Mouse (Mus musculus): ENCODE data around the gene Gpr137c. TPM values are rescaled to one million over a fixed set of nuclear protein-coding genes. Genes with fewer than 3 reads are reported as not detected.

Gene Gpr137c
- polyA plus RNA-seq, 1 experiment from 2014 or later, result 6.7 TPM

DNA sequence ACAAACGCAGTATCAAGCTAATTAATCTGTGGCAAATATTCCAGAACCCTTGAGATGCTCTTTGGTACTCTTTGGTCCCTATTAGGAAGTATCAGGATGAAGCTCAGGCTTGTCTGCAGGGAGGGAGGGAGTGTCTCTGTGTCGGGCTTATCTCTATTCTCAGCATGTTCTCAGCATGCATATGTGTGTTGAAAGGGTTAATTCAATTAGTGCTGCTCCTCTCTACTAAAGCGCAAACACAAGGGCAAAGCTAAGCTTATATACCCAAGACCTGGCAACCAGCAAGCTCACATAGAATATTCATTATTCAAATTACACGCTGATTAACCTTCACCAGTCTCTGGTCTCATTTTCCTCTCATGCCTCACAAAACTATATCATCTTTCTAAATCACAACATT is 84.4 kb downstream of the Gpr137c start:
- WGBS, result 54% methylated on average over 4 of the region's 4 CpGs
- Histone ChIP-seq H3K27ac (replicated peaks in 1 of 2; ENCODE audit: control insufficient read depth in 1 of 2, insufficient read depth in 1 of 2, low read depth in 2 of 2, low read length in 2 of 2) (no peak overlapping the region), H3K4me1 (ENCODE audit: control insufficient read depth in 2 of 2, insufficient read depth in 2 of 2, low read length in 2 of 2) (no peaks in the 10 kb centered on the region), H3K9me3 (ENCODE audit: control insufficient read depth, low read length) (no peaks in the 10 kb centered on the region), H3K4me3 (ENCODE audit: control insufficient read depth in 1 of 2, insufficient read depth in 1 of 2, low read depth in 1 of 2, low read length in 2 of 2) (no peak overlapping the region), H3K9ac (ENCODE audit: low read length) (no peak overlapping the region), H3K27me3 (ENCODE audit: control insufficient read depth, insufficient read depth, low read length) (no peaks in the 10 kb centered on the region), H3K36me3 (ENCODE audit: control insufficient read depth, insufficient read depth, low read length) (peaks cover 66% of the 10 kb centered on the region), H3K4me2 (ENCODE audit: low read length) (no peak overlapping the region)
- ATAC-seq (ENCODE audit: insufficient number of reproducible peaks, insufficient read depth, low FRiP score, low read depth), result no peak

DNA sequence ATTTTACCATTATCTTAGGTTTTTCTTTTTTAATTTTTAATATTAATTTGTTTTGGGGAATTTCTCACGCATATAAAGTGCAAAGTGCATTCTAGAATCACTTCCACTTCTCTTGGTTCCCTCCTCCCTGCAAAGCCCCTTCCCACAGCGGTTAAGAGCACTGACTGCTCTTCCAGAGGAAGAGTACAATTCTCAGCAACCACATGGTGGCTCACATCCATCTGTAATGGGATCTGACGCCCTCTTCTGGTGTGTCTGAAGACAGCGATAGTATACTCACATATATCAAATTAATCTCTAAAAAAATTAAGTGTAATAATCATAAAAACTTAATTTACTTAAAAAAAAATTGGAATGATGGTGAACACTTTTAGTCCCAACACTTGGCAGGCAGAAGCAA is 84.9 kb downstream of the Gpr137c start:
- 67% methylated on average over 4 of the region's 4 CpGs for WGBS
- Histone ChIP-seq H3K9me3 (ENCODE audit: control insufficient read depth, low read length) (no peaks in the 10 kb centered on the region), H3K27me3 (ENCODE audit: control insufficient read depth, insufficient read depth, low read length) (no peaks in the 10 kb centered on the region), H3K36me3 (ENCODE audit: control insufficient read depth, insufficient read depth, low read length) (peaks cover 61% of the 10 kb centered on the region), H3K4me1 (ENCODE audit: control insufficient read depth in 2 of 2, insufficient read depth in 2 of 2, low read length in 2 of 2) (no peaks in the 10 kb centered on the region), H3K27ac (replicated peaks in 1 of 2; ENCODE audit: control insufficient read depth in 1 of 2, insufficient read depth in 1 of 2, low read depth in 2 of 2, low read length in 2 of 2) (no peak overlapping the region), H3K4me3 (ENCODE audit: control insufficient read depth in 1 of 2, insufficient read depth in 1 of 2, low read depth in 1 of 2, low read length in 2 of 2) (no peak overlapping the region), H3K9ac (ENCODE audit: low read length) (no peak overlapping the region), H3K4me2 (ENCODE audit: low read length) (no peak overlapping the region)
- ATAC-seq (ENCODE audit: insufficient number of reproducible peaks, insufficient read depth, low FRiP score, low read depth), result no peak

DNA sequence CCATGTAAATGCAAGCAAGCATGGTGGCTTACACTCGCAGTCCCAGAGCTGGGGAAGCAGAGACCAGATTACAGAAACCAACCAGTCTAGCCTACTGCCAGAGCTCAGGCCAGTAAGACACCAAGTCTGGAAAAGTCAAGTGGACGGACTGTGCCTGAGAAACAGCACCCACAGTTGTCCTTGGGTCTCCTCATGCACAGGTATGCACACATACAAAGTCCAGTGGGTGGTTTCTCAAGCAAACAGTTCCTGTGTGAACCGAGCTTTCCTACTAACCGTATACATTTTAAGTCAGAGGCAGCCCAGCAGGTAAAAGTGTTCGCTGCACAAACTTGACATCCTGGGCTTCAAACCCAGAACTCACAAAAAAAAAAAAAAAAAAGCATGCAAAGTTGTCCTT is 86.3 kb downstream of the Gpr137c start:
- Histone ChIP-seq H3K4me3 (ENCODE audit: control insufficient read depth in 1 of 2, insufficient read depth in 1 of 2, low read depth in 1 of 2, low read length in 2 of 2) (no peak overlapping the region), H3K27ac (replicated peaks in 1 of 2; ENCODE audit: control insufficient read depth in 1 of 2, insufficient read depth in 1 of 2, low read depth in 2 of 2, low read length in 2 of 2) (no peak overlapping the region), H3K9ac (ENCODE audit: low read length) (no peak overlapping the region), H3K4me2 (ENCODE audit: low read length) (no peak overlapping the region), H3K36me3 (ENCODE audit: control insufficient read depth, insufficient read depth, low read length) (peaks cover 47% of the 10 kb centered on the region), H3K4me1 (ENCODE audit: control insufficient read depth in 2 of 2, insufficient read depth in 2 of 2, low read length in 2 of 2) (peaks cover 5 to 6% of the 10 kb centered on the region in 2 experiments; a peak in 3 of 4 replicates), H3K27me3 (ENCODE audit: control insufficient read depth, insufficient read depth, low read length) (no peaks in the 10 kb centered on the region), H3K9me3 (ENCODE audit: control insufficient read depth, low read length) (no peaks in the 10 kb centered on the region)
- no peak for ATAC-seq (ENCODE audit: insufficient number of reproducible peaks, insufficient read depth, low FRiP score, low read depth)
- WGBS, result 90% methylated on average over 5 of the region's 5 CpGs

DNA sequence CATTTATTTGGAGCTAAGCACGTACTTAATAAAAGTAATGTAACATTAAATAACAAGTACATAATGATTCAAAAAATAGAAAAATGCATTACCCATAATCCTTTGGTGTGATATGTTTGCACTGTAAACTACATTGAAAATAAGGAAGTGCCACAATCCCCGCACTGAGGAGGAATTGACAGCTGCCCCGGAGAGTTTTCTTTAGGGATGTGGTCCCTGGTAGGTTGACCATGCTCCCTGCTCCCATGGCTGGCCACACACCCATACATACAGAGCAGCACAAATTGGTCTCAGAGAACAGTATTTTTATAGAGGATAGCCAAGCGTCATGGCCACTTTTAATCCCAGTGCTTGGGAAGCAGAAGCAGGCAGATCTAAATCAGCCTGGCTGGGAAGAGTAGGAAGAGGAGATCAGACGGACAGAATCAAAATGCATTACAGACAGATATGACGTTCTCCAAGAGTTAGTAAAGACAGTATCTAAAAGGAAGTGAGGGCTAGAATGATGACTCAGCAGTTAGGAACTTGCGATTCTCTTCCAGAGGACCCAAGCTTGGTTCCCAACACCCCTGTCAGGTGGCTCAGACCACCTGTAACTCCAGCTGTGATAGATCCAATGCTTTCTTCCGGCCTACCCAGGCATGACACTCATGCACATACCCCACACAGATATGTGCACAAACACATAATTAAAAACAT is 88.3 kb downstream of the Gpr137c start:
- peaks cover 5 to 6% of the 10 kb centered on the region in 2 experiments; a peak in 3 of 4 replicates for H3K4me1 ChIP-seq (ENCODE audit: control insufficient read depth in 2 of 2, insufficient read depth in 2 of 2, low read length in 2 of 2)
- no peaks in the 10 kb centered on the region for H3K9me3 ChIP-seq (ENCODE audit: control insufficient read depth, low read length)
- H3K4me3 ChIP-seq (ENCODE audit: control insufficient read depth in 1 of 2, insufficient read depth in 1 of 2, low read depth in 1 of 2, low read length in 2 of 2), result no peak overlapping the region
- no peak for ATAC-seq (ENCODE audit: insufficient number of reproducible peaks, insufficient read depth, low FRiP score, low read depth)
- no peak overlapping the region for H3K4me2 ChIP-seq (ENCODE audit: low read length)
- H3K9ac ChIP-seq (ENCODE audit: low read length), result no peak overlapping the region
- H3K36me3 ChIP-seq (ENCODE audit: control insufficient read depth, insufficient read depth, low read length), result peaks cover 29% of the 10 kb centered on the region
- no peaks in the 10 kb centered on the region for H3K27me3 ChIP-seq (ENCODE audit: control insufficient read depth, insufficient read depth, low read length)
- 77% methylated on average over 8 of the region's 8 CpGs for WGBS
- H3K27ac ChIP-seq (replicated peaks in 1 of 2; ENCODE audit: control insufficient read depth in 1 of 2, insufficient read depth in 1 of 2, low read depth in 2 of 2, low read length in 2 of 2), result no peak overlapping the region

DNA sequence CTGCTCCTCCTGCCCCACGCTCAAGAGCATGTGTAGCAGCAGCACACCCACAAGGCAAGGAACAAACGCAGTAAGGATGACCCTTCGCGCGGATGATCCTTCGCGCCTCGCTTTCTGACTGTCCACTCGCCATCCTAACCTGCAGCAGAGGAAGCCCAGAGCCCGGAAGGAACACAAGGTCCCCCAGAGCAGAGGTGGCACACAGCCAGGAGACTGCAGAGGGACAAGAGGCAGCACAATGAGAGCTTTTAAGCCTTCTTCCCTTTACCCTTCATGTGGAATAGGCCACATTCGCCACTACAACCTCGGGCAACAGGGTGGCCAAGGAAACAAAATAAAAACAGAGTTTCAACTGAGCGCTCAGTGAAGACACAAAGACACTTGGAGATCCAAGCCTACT is 90.1 kb downstream of the Gpr137c start:
- Histone ChIP-seq H3K9me3 (ENCODE audit: control insufficient read depth, low read length) (no peaks in the 10 kb centered on the region), H3K36me3 (ENCODE audit: control insufficient read depth, insufficient read depth, low read length) (peaks cover 12% of the 10 kb centered on the region), H3K4me2 (ENCODE audit: low read length) (no peak overlapping the region), H3K27ac (replicated peaks in 1 of 2; ENCODE audit: control insufficient read depth in 1 of 2, insufficient read depth in 1 of 2, low read depth in 2 of 2, low read length in 2 of 2) (no peak overlapping the region), H3K27me3 (ENCODE audit: control insufficient read depth, insufficient read depth, low read length) (no peaks in the 10 kb centered on the region), H3K4me1 (ENCODE audit: control insufficient read depth in 2 of 2, insufficient read depth in 2 of 2, low read length in 2 of 2) (peaks cover 5 to 11% of the 10 kb centered on the region in 2 experiments; a peak in 3 of 4 replicates), H3K4me3 (ENCODE audit: control insufficient read depth in 1 of 2, insufficient read depth in 1 of 2, low read depth in 1 of 2, low read length in 2 of 2) (no peak overlapping the region), H3K9ac (ENCODE audit: low read length) (no peak overlapping the region)
- no peak for ATAC-seq (ENCODE audit: insufficient number of reproducible peaks, insufficient read depth, low FRiP score, low read depth)
- 72% methylated on average over 13 of the region's 13 CpGs for WGBS

DNA sequence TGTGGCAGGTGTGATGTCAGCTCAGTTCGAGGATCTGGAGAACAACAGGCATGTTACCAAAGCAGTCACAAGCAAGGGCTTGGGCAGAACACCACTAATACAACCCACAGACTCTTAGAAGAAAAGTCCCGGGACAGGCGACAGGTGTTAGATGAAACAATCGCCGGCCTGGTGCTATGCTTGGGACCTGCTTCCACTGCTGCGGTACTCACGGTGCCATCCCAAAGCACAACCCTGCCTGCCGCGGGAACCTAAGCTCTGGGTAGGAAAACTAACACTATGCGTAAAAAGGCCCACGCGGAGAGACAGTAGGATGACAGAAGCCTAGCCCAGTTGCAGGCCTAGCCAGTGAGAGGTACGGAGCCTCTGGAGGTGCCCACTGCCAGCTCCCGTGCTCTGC is 90.6 kb downstream of the Gpr137c start:
- no peak for ATAC-seq (ENCODE audit: insufficient number of reproducible peaks, insufficient read depth, low FRiP score, low read depth)
- Histone ChIP-seq H3K36me3 (ENCODE audit: control insufficient read depth, insufficient read depth, low read length) (peaks cover 7% of the 10 kb centered on the region), H3K9ac (ENCODE audit: low read length) (no peak overlapping the region), H3K4me1 (ENCODE audit: control insufficient read depth in 2 of 2, insufficient read depth in 2 of 2, low read length in 2 of 2) (peaks cover 5 to 12% of the 10 kb centered on the region in 2 experiments; a peak in 3 of 4 replicates), H3K4me2 (ENCODE audit: low read length) (no peak overlapping the region), H3K27me3 (ENCODE audit: control insufficient read depth, insufficient read depth, low read length) (no peaks in the 10 kb centered on the region), H3K27ac (replicated peaks in 1 of 2; ENCODE audit: control insufficient read depth in 1 of 2, insufficient read depth in 1 of 2, low read depth in 2 of 2, low read length in 2 of 2) (no peak overlapping the region), H3K9me3 (ENCODE audit: control insufficient read depth, low read length) (no peaks in the 10 kb centered on the region), H3K4me3 (ENCODE audit: control insufficient read depth in 1 of 2, insufficient read depth in 1 of 2, low read depth in 1 of 2, low read length in 2 of 2) (no peak overlapping the region)
- 86% methylated on average over 14 of the region's 14 CpGs for WGBS

DNA sequence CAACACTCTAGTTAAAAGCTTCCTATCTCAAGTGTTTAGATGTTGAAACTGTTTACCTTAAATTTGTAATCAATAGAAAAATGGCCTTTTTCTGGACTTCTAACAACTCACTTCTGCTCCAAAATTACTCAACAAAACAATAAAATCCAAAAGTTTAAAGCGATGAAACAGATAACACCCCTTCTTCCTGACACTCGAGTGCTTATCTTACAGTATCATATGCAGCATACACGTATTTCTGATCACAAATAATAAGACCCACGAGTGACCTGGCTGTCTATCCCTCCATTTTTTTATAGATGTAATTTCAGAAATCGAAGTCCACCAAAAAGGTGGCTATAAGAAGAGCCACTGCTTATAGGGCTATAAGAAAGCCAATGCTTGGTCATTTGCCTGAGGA is 97.4 kb downstream of the Gpr137c start:
- no peaks in the 10 kb centered on the region for H3K36me3 ChIP-seq (ENCODE audit: control insufficient read depth, insufficient read depth, low read length)
- H3K9ac ChIP-seq (ENCODE audit: low read length), result peak overlapping the region; percentile 98
- 49% methylated on average over 5 of the region's 5 CpGs for WGBS

More for the DNA sequence above, 97.4 kb downstream of the Gpr137c start:
- H3K4me1 ChIP-seq (ENCODE audit: control insufficient read depth in 2 of 2, insufficient read depth in 2 of 2, low read length in 2 of 2), result peaks cover 6 to 27% of the 10 kb centered on the region in 2 experiments
- no peaks in the 10 kb centered on the region for H3K9me3 ChIP-seq (ENCODE audit: control insufficient read depth, low read length)
- H3K4me3 ChIP-seq (ENCODE audit: control insufficient read depth in 1 of 2, insufficient read depth in 1 of 2, low read depth in 1 of 2, low read length in 2 of 2), result peak overlapping the region; percentile 42 to 99
- no peaks in the 10 kb centered on the region for H3K27me3 ChIP-seq (ENCODE audit: control insufficient read depth, insufficient read depth, low read length)
- H3K27ac ChIP-seq (replicated peaks in 1 of 2; ENCODE audit: control insufficient read depth in 1 of 2, insufficient read depth in 1 of 2, low read depth in 2 of 2, low read length in 2 of 2), result no peak overlapping the region
- H3K4me2 ChIP-seq (ENCODE audit: low read length), result peak overlapping the region; percentile 67
- no peak for ATAC-seq (ENCODE audit: insufficient number of reproducible peaks, insufficient read depth, low FRiP score, low read depth)

Data from heart, embryonic 14.5 days (tissue).